Mouse (Mus musculus): ENCODE data around the gene Nol7.

Gene Nol7

DNA sequence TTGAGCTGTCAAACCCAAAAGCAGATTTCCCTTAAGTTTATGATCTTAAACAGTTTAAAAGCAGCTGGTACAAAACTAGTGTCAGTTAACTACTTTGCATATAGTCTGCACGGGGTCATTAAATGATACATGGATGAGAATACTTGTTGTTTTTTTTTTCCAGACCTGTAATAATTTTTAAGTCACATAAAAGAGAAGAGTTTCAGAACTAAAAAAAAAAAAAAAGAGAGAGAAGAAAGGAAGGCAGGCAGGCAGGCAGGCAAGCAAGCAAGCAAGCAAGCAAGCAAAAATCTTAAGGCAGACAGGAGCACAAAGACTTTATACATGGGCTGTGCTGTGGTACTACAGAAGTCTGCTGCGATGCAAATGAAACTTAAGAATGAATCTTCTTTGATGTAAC is 35.2 kb downstream of the Nol7 start:
- no peak for DNase-seq

DNA sequence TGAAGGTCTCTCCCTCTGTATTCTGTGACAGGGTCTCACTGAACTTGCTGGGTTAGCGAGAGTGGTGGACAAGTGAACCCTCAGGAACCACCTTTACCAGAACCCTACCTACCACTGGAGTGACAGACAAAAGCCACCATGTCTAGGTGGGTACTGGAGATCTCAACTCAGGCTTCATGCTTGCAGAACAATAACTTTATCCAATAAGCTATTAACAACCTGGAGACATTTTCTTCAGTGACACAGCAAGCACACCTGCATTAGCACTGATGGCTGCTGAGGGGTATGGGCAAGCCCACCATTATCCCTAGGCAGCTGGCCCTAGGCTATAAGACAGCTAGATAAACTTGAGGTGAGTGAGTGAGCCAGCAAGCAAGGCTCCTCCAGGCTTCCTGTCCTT is 42.2 kb downstream of the Nol7 start:
- DNase-seq, result no peak

- DNase-seq, result no peak
These were observed 44.4 kb downstream of the Nol7 start for GRCm38 (mm10) chr13:43442551-43442950.

- no peak for DNase-seq
These were observed 45.5 kb downstream of the Nol7 start for GRCm38 (mm10) chr13:43443706-43444105.

DNA sequence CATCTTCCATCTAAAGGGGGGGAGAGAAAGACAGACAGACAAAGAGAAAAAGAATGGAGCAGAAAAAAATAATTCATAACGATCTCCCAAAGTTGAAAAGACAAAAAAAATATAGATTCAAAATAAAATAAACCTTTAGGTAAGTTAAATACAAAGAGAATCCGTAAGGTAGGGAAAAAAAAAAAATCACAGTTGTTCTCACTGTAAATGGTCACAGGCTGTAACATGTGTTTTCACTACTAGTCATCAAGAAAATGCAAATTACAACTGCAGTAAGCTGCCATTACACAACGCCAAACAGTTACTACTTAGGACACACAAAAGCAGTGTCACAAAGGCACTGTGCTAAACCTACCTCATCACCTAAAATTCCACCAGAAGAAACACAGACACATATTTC is 46.5 kb downstream of the Nol7 start:
- no peak for DNase-seq

- no peak for DNase-seq
These were observed 47.6 kb downstream of the Nol7 start for GRCm38 (mm10) chr13:43445754-43446153.

DNA sequence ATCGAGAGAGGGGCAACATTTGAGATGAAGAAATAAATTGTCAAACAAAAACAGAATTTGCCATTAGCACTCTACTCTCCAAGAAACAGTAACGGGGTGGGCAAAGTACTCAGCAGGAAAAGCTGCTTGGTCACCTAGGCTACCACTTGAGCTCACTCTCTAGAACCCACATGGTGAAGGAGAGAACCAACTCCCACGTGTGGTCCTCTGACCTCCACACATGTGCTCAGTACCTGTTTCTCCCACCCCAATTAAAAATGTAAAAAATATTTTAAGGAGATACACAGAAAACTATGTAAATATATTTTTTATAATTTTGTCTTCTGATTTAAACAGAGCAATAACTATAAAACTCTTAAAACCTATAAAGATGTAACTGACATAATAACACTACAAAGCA is 49.5 kb downstream of the Nol7 start:
- DNase-seq, result no peak

DNA sequence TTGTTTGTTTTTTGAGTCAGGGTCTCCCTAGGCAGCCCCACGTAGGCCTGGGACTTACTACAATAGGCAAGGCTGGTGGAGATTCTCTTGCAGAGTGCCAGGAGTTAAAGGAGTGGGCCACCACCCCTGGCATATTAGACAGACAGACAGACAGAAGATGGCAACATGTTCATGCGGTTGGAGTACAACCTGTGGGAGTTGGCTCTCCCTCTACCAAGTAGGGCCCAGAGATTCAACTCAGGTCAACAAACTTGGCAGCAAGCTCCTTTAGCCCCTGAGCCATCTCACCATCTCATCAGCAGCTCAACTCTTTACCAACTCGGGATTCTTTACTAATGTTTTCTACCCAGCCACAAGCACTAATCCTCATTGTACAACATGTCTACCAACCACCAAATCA is 52.5 kb downstream of the Nol7 start:
- no peak for DNase-seq

DNA sequence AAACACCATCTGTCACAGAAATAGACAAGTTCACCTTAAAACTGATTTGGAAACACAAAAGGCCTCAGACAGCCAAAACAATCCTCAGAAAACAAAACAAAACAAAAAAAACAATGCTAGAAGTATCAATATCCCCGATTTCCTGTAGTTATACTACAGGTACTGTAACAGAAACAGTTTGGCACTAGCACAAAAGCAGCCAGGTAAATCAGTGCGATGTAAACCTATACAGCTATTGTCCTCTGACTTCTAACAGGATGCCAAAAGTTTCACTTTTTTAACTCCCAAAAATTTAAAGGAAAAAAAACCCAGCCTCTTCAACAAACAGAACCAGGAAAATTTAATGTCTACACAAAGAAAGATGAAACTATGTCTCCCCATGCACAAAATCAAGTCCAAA is 54.0 kb downstream of the Nol7 start:
- DNase-seq, result no peak

DNA sequence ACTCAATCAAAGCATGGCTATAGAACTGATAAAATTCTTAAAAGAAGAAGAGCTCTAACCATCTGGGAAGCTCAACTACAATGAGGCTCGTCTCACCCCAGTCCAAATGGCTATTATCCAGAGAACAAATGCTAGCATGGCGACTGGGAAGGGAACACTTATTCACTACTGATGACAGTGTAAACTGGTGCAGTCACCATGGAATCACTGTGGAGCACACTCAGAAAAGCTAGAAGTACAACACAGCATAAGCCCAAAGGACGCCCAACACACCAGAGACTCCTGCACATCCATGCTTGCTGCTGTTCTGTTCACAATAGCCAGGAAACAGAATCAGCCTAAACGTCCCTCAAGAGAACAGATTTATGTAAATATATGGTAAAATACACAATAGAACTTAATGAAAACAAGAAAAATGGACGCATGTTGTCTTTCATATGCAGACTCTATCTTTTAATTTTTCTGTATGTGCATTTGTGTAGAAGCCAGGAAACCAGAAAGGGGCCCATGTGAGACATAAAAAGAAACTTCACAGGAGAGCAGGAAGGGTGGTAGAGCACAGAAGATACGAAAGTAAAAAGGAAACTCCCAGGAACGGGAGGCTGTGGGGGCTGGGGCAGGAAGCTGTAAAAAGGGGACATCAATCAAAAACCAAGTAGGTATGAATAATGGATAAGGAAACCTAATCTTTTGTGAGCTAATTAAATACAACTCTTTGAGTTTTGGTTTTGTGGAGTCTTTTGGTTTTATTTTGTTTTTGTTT is 54.8 kb downstream of the Nol7 start:
- no peak for DNase-seq

DNA sequence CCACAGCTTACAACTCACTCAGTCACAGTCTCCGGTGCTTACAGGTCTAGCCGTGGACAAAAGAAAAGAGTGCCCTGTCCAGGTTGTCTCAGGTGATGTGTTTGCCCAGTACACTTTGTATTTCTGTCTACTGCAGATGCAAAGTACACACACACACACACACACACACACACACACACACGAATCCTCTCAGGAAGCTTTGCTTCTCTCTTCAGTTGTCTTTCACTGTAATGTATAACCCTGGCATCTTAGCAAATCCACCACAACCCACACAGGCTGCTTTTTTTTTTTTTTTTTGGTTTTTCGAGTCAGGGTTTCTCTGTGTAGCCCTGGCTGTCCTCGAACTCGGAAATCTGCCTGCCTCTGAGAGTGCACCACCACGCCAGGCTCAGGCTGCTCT is 56.2 kb downstream of the Nol7 start:
- DNase-seq, result no peak

All from right cerebral cortex, adult 18-20 months (tissue).